Mouse (Mus musculus) heart, adult 8-10 months (tissue): ENCODE data around the gene Eps8. TPM values are rescaled to one million over a fixed set of nuclear protein-coding genes. Genes with fewer than 3 reads are reported as not detected.
A peak's percentile ranks its signal among the peaks of the same experiment; 100 is the strongest.

Experiments
- DNase-seq: peaks from one replicate; pipeline ENCODE4 v3.0.0; 2022; ENCODE audit warnings: low spot score
- total RNA-seq, 4 experiments: library from RNA; stranded (reverse); gene quantifications; 2 replicates each; pipeline ENCODE4 v1.2.4; 2022

Gene Eps8
- total RNA-seq, 4 experiments from 2014 or later = 9.3 to 12.2 (median 10.8) TPM

DNA sequence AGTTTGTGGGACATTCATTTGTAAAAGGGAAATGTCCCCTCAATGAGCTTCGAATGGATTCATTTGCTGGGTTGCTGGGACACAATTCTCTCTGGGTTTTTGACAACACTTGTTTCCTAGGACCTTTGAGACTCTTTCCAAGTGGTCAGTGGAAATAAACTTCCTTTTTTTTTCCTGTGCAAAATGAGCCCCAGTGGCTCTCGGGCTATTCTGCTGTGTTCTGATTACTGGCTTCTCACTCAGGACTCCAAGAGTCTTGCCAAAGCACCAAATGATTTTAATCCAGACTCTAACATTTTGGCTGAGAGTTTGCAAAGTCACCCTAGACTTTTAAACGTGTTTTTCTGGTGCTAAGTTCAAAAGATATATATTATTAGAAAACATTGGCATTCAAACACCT, 10.3 kb upstream of the Eps8 start:
- DNase-seq = peak; percentile 48

DNA sequence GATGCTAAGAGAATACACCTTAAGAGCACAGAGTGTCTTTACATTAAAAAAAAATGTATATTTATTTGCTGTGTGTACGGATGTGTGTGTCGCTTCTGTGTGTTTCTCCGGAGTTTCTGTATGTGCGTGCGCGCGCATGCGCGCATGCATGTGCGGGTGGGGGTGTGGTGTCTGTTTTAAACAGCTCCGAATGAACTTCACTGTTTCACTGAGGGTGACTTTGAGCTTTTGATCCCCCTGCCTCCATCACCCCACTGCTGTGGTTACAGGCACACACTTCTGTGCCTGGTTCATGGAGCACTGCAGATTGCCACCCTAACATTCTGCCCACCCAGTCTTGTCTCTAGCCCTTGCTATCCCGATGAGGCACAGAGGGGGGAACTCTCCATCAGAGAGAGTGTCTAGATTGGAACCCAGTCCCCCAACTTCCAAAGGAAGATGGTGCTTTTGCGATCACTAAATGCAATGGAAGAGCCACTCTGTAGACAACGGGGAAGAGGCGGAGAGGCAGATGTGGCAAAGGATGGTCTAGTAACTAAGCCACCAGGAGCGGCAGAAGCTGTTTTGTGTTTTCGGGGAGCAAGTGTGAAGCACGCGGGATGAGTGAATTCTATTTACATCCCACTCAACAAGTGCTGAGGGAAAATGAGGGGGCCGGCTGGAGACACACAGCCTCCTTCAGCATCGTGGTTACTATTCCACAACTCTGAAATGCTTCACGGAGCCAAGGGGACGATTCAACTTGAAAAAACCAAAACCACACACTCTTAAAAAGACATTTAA, 7.1 kb upstream of the Eps8 start:
- DNase-seq = no peak

DNA sequence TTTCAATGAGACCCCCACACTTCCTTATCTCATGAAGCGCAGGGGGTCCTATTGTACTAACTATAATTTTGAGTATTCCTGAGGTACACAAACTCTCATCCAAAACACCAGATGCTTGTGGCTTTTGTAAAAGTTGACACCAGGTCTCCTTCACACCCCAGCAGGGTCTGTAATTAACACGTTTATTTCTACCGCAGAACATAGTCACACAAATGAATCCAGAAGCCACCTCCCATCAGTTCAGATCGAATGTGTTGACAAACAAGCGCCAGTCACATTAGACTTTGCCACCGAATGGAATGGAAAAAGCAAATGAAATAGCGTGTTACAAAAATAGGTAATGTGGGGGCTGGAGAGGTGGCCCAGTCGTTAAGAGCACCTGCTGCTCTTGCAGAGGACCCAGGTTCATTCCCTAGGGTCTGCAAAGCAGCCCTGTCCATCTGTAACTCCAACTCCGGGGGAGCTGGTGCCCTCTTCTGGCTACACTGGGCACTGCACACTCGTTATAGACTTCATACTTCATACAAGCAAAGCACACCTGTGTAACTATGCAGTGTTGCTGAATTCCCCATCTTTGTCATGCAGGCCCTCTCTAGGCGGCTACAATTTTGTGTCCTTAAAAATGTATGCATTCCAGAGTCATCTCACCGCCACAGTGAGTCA, 3.9 kb upstream of the Eps8 start:
- no peak for DNase-seq

DNA sequence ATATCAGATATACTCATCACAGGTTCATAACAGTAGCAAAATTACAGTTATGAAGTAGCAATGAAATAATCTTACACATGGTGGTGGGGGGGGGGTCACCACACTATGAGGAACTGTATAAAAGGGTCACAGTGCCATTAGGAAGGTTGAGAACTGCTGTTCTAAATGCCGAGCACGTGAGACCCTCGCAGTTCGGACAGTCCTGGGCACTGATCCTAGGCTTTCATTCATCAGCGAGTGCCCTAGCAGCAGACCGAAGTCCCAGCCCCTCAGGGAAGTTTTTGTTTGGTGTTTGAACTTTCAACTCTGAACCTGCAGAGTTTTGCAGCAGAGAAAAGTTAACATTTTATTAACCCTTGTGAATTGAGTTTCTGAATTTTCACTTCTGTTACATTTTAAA, 2.5 kb upstream of the Eps8 start:
- DNase-seq = no peak

- no peak for DNase-seq
Observed at GRCm38 (mm10) chr6:137649528-137649927, 5.1 kb downstream of the Eps8 start.

GRCm38 (mm10) chr6:137649068-137649480, 5.6 kb downstream of the Eps8 start:
- peak; percentile 84 for DNase-seq

GRCm38 (mm10) chr6:137648110-137649067, 6.3 kb downstream of the Eps8 start:
- DNase-seq = no peak

- DNase-seq = peak; percentile 21
Observed at GRCm38 (mm10) chr6:137647646-137648045, 7.0 kb downstream of the Eps8 start.

DNA sequence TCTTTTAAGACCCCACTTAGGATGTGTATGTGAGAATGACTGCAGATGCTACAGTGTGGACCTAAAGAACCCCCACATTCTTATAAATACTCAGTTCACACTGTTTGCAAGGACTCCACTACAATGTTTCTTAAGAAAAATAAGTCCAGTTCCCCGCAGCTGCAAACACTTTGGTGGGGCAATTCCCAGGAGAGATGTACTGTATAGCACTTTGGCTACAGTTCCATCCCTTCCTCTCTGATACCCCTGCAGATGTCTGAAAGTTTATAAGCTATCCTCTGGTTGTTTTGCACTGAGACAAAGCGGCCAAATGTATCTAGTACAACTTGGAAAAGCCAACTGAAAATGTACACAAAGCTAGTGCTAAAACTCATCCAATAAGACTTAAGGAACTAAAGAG, 8.0 kb downstream of the Eps8 start:
- no peak for DNase-seq

DNA sequence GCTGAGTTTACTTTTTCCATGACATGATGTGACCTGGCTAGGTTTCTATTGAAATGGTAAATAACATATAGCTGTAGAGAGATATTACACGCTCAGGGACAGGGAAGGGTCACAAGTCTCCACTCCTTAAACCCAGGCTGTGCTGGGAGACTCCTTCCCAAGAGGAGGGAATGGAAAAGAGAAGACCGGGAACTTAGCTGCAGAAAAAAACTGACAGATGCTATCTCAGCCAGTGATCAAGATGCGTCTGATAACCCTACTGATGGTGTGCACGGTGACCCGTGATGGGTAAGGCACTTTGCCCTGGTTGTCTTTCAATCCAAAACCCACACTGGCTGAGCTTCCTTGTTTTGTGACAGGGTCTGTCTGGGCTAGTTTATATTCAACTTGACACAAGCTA, 9.8 kb downstream of the Eps8 start:
- no peak for DNase-seq

DNA sequence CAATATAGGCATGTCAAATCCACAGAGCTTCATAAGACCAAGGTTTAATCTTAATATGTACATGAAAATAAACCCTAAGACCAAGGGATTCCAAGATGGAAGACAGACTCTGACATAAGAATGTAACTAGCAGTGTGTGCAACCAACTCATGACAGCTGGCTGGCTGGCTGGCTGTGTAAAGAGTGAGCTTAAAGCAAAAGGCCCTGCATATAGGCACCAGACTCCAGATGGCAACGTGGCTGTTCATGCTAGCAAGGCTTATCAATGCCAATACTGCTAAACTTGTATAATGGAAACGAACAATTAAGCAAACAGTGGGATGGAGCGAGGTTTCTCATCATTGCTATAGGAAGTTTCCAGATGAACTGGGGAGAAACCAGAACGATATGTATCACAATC, 10.9 kb downstream of the Eps8 start:
- no peak for DNase-seq

DNA sequence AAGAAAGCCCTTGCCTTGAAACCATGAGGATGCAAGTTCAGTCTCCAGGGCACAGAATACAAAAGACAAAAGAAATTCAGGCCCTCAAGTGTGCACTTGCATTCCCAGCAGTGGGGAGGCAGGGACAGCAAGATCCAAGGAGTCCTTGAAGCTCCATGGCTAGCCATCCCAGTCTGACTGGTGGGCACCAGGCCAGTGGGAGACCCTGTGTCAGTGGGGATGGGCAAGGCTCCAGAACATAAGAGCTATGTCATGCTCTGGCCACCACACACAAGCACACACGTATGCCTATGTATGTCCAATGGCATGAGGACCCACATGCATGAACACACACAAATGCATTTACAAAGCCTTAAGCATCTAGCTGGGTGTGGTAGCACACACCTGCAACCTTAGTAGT, 13.0 kb downstream of the Eps8 start:
- no peak for DNase-seq

DNA sequence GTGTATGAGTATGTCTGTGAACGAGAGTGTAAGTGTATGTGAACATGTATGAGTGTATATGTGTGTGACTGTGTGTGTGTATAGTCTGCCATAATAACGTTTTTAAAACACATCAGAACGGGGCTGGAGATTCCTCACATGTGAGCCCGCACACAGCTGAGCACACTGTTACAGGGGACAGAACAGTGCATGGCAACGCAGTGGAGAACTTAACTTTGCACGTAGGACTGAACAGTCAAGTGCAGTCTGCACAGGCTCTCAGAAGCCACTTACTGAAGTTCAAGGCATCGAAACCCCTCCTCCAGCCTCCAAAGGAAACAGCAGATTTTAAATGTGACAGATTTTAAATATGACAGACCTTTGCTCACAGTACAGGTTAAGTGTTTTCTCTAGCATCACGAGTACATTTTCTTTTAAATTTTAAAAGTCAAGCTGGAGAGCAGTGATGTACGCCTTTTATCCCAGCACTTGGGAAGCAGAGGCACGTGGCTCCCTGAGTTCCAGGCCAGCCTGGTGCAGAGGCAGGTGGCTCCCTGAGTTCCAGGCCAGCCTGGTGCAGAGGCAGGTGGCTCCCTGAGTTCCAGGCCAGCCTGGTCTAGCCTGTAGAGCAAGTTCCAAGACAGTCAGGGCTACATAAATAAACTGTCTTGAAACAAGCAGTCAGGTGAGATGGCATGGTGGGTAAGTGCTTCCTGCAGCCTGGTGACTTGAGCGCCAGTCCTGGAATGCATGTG, 15.7 kb downstream of the Eps8 start:
- DNase-seq = no peak

DNA sequence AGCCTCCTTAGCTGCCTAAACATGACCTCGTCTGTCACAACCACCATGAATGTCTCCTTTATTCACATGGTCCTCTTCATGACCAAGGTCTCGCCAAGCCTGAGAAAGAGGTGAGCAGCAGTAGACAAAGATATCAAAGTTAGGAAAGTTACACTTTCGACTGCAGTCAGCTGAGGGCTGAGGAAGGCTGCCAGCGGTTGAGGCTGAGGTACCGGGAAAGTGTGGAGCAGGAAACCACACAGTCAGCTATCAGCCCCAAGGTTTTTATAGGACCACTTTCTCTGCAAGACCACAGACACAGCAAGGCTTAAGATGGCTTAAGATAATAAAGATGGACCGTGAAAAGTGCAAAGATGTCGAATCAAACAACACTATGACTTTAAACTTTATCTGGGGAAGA, 17.2 kb downstream of the Eps8 start:
- no peak for DNase-seq

DNA sequence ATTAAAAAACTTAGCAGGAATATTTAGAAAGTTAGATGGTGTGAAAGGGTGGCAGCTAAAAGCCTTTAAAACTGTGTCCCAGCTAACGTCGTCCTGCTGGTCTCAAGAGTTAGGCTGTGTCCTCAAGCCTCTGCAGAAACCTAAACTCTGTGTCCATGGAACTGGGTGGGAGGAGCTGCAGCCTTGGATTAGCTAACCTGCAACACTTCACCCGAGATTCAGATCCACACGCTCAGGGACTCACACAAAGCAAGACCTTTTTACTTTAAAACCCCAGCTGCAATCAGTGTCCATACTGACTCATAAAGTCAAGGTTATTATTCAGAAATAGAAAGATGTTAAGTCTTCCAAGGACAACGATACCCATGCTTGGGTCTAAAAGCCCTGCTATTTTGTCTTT, 18.5 kb downstream of the Eps8 start:
- DNase-seq = no peak

GRCm38 (mm10) chr6:137633626-137634025, 21.1 kb downstream of the Eps8 start:
- DNase-seq = no peak

GRCm38 (mm10) chr6:137633121-137633520, 21.6 kb downstream of the Eps8 start:
- DNase-seq = no peak

DNA sequence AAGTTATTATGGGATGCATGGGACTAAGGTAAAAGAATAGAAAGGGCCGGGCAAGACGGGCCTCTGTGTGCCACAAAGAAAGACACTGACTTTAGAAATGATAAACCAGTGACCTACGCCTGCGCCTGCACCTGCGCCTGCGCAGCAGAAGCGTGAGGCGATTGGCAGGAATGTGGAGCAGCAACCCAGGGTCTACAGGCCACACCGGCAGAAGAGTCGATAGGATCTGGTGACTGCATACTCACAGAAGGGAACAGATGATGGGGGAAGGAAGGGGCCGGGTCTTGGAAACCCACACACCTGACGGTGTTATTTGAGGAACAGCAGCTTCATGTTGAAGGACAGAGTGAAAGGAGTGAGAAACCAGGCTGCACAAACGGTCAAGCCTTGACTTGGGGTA, 24.3 kb downstream of the Eps8 start:
- no peak for DNase-seq

- DNase-seq = no peak
Observed at GRCm38 (mm10) chr6:137629603-137630231, 25.0 kb downstream of the Eps8 start.

- DNase-seq = no peak
Observed at GRCm38 (mm10) chr6:137628715-137629114, 26.0 kb downstream of the Eps8 start.

DNA sequence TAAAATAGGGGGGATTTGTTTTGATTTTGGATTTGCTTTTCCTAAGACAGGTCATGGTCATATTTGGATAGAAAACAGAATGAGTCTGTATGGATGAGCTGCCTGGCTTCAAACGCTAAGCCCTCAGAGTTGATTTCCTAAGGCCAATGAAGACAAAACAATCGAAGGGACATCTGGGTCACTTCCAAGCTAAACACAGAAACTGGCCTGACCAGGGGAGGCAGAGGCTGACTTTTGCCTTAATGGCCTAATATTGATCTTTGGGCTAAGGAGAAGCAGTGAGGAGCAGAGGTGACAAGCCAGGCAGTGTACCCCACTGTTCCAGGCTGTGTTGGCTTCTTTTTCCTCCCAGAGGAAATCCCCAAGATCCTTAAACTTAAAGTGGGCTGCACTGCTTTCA, 33.7 kb downstream of the Eps8 start:
- no peak for DNase-seq
